Mouse (Mus musculus): ENCODE data around the gene Frat2. TPM values are rescaled to one million over a fixed set of nuclear protein-coding genes. Genes with fewer than 3 reads are reported as not detected.
A peak's percentile ranks its signal among the peaks of the same experiment; 100 is the strongest.

Frat2 gene
- polyA plus RNA-seq, 1 experiment from 2014 or later = 7.2 TPM

DNA sequence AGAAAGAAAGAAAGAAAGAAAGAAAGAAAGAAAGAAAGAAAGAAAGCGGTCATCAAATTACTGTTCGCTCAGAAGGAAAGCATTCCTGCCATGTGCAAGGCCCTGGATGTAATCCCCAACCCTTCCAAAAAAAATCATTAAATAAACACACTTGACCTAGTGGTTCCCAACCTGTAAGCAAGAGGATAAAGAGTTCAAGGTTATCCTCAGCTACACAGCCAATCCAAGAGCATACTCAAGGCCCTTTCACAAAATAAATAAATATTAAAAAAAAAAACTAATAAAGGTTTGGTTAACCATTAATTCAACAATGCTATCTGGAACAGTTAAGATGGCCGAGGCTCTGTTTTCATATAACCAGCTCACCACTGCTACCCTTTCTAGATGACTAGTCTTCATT lies 19.0 kb downstream of the Frat2 start:
- Histone ChIP-seq H3K4me2 (ENCODE audit: low read length) (peak overlapping the region; percentile 98; the same call in 1 of the 2 replicates), H3K36me3 (ENCODE audit: insufficient read depth, low read length) (no peaks in the 10 kb centered on the region), H3K9ac (ENCODE audit: low read depth, low read length) (no peak overlapping the region), H3K9me3 (replicated peaks; ENCODE audit: low read length) (no peaks in the 10 kb centered on the region), H3K4me1 (replicated peaks; ENCODE audit: insufficient read depth, low read length) (peaks cover 10% of the 10 kb centered on the region), H3K27ac (no peak overlapping the region), H3K4me3 (replicated peaks; ENCODE audit: low read depth, low read length) (no peak overlapping the region), H3K27me3 (ENCODE audit: insufficient read depth, low read length) (no peaks in the 10 kb centered on the region)
- TF ChIP-seq CTCF (IDR thresholded peaks at IDR 0.05; ENCODE audit: low read depth) = no peak
- DNase-seq (ENCODE audit: low spot score) (no peak), ATAC-seq (replicated peaks; ENCODE audit: low FRiP score, low read depth) (no peak)
- 70% methylated on average over 3 of the region's 3 CpGs for WGBS

- no peaks in the 10 kb centered on the region for H3K9me3 ChIP-seq (replicated peaks; ENCODE audit: low read length)
- no peak overlapping the region for H3K27ac ChIP-seq
- no peak for ATAC-seq (replicated peaks; ENCODE audit: low FRiP score, low read depth)
- WGBS = 63% methylated on average over 3 of the region's 3 CpGs
- DNase-seq (ENCODE audit: low spot score) = no peak
- H3K36me3 ChIP-seq (ENCODE audit: insufficient read depth, low read length) = no peaks in the 10 kb centered on the region
- H3K4me3 ChIP-seq (replicated peaks; ENCODE audit: low read depth, low read length) = no peak overlapping the region
- TF ChIP-seq CTCF (IDR thresholded peaks at IDR 0.05; ENCODE audit: low read depth) = no peak
- H3K9ac ChIP-seq (ENCODE audit: low read depth, low read length) = no peak overlapping the region
- no peak overlapping the region for H3K4me2 ChIP-seq (ENCODE audit: low read length)
- H3K27me3 ChIP-seq (ENCODE audit: insufficient read depth, low read length) = no peaks in the 10 kb centered on the region
- peaks cover 7% of the 10 kb centered on the region for H3K4me1 ChIP-seq (replicated peaks; ENCODE audit: insufficient read depth, low read length)
These were observed 21.4 kb downstream of the Frat2 start for GRCm38 (mm10) chr19:41826529-41826928.

GRCm38 (mm10) chr19:41824950-41825349 lies 23.0 kb downstream of the Frat2 start:
- WGBS = 86% methylated on average over 5 of the region's 5 CpGs
- Histone ChIP-seq H3K9ac (ENCODE audit: low read depth, low read length) (no peak overlapping the region), H3K27ac (no peak overlapping the region), H3K4me1 (replicated peaks; ENCODE audit: insufficient read depth, low read length) (no peaks in the 10 kb centered on the region), H3K27me3 (ENCODE audit: insufficient read depth, low read length) (no peaks in the 10 kb centered on the region), H3K4me2 (ENCODE audit: low read length) (no peak overlapping the region), H3K36me3 (ENCODE audit: insufficient read depth, low read length) (no peaks in the 10 kb centered on the region), H3K4me3 (replicated peaks; ENCODE audit: low read depth, low read length) (no peak overlapping the region), H3K9me3 (replicated peaks; ENCODE audit: low read length) (no peaks in the 10 kb centered on the region)
- ATAC-seq (replicated peaks; ENCODE audit: low FRiP score, low read depth) = no peak
- no peak for TF ChIP-seq CTCF (IDR thresholded peaks at IDR 0.05; ENCODE audit: low read depth)
- no peak for DNase-seq (ENCODE audit: low spot score)

DNA sequence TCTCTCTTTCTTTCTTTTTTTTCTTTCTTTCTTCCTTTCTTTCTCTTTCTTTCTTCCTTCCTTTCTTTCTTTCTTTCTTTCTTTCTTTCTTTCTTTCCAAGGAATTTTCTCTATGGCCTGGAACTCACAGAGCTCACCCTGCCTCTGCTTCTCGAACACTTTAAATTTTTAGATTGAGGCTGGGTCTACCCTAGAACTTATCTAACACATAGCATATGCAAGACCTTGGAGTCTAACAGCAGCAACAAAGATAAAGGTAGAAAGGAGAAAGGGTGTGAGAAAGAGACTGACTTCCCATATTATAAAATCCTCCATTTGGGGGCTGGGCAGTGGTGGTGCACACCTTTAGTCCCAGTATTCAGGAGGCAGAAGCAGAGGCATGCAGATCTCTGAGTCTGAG lies 25.3 kb downstream of the Frat2 start:
- H3K9ac ChIP-seq (ENCODE audit: low read depth, low read length) = no peak overlapping the region
- no peak for TF ChIP-seq CTCF (IDR thresholded peaks at IDR 0.05; ENCODE audit: low read depth)
- no peaks in the 10 kb centered on the region for H3K4me1 ChIP-seq (replicated peaks; ENCODE audit: insufficient read depth, low read length)
- H3K4me3 ChIP-seq (replicated peaks; ENCODE audit: low read depth, low read length) = no peak overlapping the region
- H3K36me3 ChIP-seq (ENCODE audit: insufficient read depth, low read length) = no peaks in the 10 kb centered on the region
- DNase-seq (ENCODE audit: low spot score) (no peak), ATAC-seq (replicated peaks; ENCODE audit: low FRiP score, low read depth) (no peak)
- no peaks in the 10 kb centered on the region for H3K27me3 ChIP-seq (ENCODE audit: insufficient read depth, low read length)
- H3K4me2 ChIP-seq (ENCODE audit: low read length) = no peak overlapping the region
- no peak overlapping the region for H3K27ac ChIP-seq
- no peaks in the 10 kb centered on the region for H3K9me3 ChIP-seq (replicated peaks; ENCODE audit: low read length)
- 93% methylated on average over 1 of the region's 1 CpGs for WGBS

DNA sequence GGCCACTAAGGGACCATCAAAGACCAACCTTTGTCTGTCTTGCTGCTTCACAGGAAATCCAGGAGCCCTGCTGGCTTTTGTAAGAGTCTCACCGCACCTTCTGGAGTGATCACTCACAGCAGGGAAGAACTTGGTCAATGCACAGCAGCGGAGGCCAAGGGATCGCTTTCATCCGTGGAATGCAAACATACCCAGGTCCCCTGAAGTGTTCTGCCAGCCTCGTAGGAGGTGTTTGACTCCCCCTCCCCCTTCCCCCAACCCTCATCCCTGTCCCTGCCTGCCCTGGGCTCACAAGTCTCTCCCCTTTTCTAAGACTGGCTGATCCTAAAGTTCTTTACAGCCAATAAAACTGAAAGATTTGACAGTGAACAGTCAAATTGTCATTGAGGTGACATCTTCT lies 26.5 kb downstream of the Frat2 start:
- WGBS = 11% methylated on average over 5 of the region's 5 CpGs
- no peak overlapping the region for H3K27ac ChIP-seq

GRCm38 (mm10) chr19:41818749-41819148 lies 29.2 kb downstream of the Frat2 start:
- TF ChIP-seq CTCF (IDR thresholded peaks at IDR 0.05; ENCODE audit: low read depth) = no peak
- no peak for ATAC-seq (replicated peaks; ENCODE audit: low FRiP score, low read depth)

More for the DNA sequence above, 26.5 kb downstream of the Frat2 start:
- Histone ChIP-seq H3K4me1 (replicated peaks; ENCODE audit: insufficient read depth, low read length) (no peaks in the 10 kb centered on the region), H3K9me3 (replicated peaks; ENCODE audit: low read length) (no peaks in the 10 kb centered on the region), H3K9ac (ENCODE audit: low read depth, low read length) (no peak overlapping the region), H3K4me2 (ENCODE audit: low read length) (no peak overlapping the region), H3K4me3 (replicated peaks; ENCODE audit: low read depth, low read length) (no peak overlapping the region), H3K27me3 (ENCODE audit: insufficient read depth, low read length) (no peaks in the 10 kb centered on the region), H3K36me3 (ENCODE audit: insufficient read depth, low read length) (no peaks in the 10 kb centered on the region)
- no peak for TF ChIP-seq CTCF (IDR thresholded peaks at IDR 0.05; ENCODE audit: low read depth)
- DNase-seq (ENCODE audit: low spot score) (no peak), ATAC-seq (replicated peaks; ENCODE audit: low FRiP score, low read depth) (no peak)

GRCm38 (mm10) chr19:41817325-41817724 lies 30.6 kb downstream of the Frat2 start:
- Histone ChIP-seq H3K27ac (no peak overlapping the region), H3K4me2 (ENCODE audit: low read length) (no peak overlapping the region), H3K9me3 (replicated peaks; ENCODE audit: low read length) (no peaks in the 10 kb centered on the region), H3K27me3 (ENCODE audit: insufficient read depth, low read length) (no peaks in the 10 kb centered on the region), H3K4me1 (replicated peaks; ENCODE audit: insufficient read depth, low read length) (no peaks in the 10 kb centered on the region), H3K9ac (ENCODE audit: low read depth, low read length) (no peak overlapping the region), H3K36me3 (ENCODE audit: insufficient read depth, low read length) (no peaks in the 10 kb centered on the region), H3K4me3 (replicated peaks; ENCODE audit: low read depth, low read length) (no peak overlapping the region)
- ATAC-seq (replicated peaks; ENCODE audit: low FRiP score, low read depth) (no peak; the same call in 1 of the 2 replicates), DNase-seq (ENCODE audit: low spot score) (no peak)
- TF ChIP-seq CTCF (IDR thresholded peaks at IDR 0.05; ENCODE audit: low read depth) = no peak
- 39% methylated on average over 10 of the region's 10 CpGs for WGBS

More at GRCm38 (mm10) chr19:41818749-41819148, 29.2 kb downstream of the Frat2 start:
- no peak overlapping the region for H3K9ac ChIP-seq (ENCODE audit: low read depth, low read length)
- H3K9me3 ChIP-seq (replicated peaks; ENCODE audit: low read length) = no peaks in the 10 kb centered on the region
- no peak for DNase-seq (ENCODE audit: low spot score)
- 85% methylated on average over 4 of the region's 4 CpGs for WGBS
- H3K27ac ChIP-seq = no peak overlapping the region
- no peak overlapping the region for H3K4me2 ChIP-seq (ENCODE audit: low read length)
- H3K4me3 ChIP-seq (replicated peaks; ENCODE audit: low read depth, low read length) = no peak overlapping the region
- H3K4me1 ChIP-seq (replicated peaks; ENCODE audit: insufficient read depth, low read length) = no peaks in the 10 kb centered on the region
- no peaks in the 10 kb centered on the region for H3K36me3 ChIP-seq (ENCODE audit: insufficient read depth, low read length)
- no peaks in the 10 kb centered on the region for H3K27me3 ChIP-seq (ENCODE audit: insufficient read depth, low read length)

Measured in kidney, postnatal 0 days (tissue).